Mouse (Mus musculus) right cerebral cortex, postnatal 4 days (tissue): ENCODE measurements at regions not wholly inside any gene's neighbourhood (a gene's known extent, or its start where the extent isn't known, plus 50 kb on each side); places are given as distances from the start of the nearest gene placed in this dataset.
A peak's percentile ranks its signal among the peaks of the same experiment; 100 is the strongest.
"Not testable (repeated sequence)": the region's sequence is repeated elsewhere in the genome, so short reads cannot be mapped to it uniquely, and the experiment has no call there.

Source experiments
- DNase-seq: peaks from one replicate; pipeline ENCODE4 v3.0.0-alpha.2; 2022

- no peak for DNase-seq
These were observed 398.3 kb downstream of the Gm4340 start for GRCm38 (mm10) chr10:104592009-104592603.

GRCm38 (mm10) chr10:104595920-104596319 is 402.1 kb downstream of the Gm4340 start:
- no peak for DNase-seq

- DNase-seq = no peak
These were observed 433.8 kb downstream of the Gm4340 start for GRCm38 (mm10) chr10:104627629-104628028.

DNA sequence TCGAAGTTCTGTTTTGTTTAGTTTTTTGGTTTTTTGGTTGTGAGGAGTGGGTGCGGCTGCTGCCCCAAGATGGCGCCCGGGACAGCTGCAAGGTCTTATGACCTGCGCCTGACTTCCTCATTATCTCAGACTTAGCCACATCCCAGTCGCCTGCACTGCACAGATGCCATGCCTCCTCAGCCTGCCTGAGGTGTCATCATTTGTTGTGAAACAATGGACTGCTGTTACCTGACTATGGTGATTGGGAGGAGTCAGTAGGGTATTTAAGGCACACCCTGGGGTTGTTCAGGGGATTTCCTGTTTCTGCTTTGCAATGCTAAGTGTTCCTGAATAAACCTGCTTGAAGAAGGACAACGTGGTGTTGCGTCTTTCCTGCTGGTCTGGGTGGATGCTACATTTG is 457.2 kb downstream of the Gm4340 start:
- no peak for DNase-seq

DNA sequence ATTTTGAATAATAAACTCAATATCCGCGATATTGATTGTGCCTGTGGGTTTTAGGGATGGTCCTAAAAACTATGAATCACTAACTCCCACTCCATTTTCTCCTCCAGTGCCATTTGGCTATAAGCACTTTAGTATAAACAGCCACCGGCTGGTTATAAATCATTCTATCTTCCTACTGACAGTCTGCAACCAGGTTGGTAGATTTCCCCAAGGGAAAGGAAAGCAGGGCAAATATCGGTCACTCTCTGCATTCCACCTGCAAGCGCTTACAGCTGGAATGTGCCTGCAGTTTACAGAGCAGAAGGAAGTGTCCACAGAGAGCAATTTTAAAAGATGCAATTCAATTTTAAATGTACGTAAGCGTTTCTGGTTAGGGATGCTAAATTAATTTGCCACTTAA is 466.5 kb downstream of the Gm4340 start:
- no peak for DNase-seq

DNA sequence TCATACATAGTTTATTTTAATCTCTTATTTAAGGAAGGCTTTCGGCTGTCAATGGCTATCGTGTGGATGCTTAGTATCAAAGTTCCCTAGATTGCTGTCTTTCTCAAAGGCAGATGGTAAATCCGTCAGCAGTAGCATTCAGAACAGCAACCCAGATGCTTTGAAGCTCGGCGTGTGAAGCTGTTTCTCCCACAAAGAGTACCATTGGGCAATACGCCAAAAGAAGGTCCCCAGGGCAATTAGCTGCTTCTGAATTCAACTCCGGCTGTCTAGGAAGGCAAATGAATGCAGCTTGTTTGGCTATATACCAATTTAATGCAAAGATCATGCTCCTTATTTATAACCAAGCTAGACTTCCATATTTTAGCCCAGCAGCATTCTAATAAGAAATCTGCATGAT is 467.8 kb downstream of the Gm4340 start:
- peak; percentile 15 for DNase-seq

- no peak for DNase-seq
These were observed 474.4 kb downstream of the Gm4340 start for GRCm38 (mm10) chr10:104668286-104668685.

DNA sequence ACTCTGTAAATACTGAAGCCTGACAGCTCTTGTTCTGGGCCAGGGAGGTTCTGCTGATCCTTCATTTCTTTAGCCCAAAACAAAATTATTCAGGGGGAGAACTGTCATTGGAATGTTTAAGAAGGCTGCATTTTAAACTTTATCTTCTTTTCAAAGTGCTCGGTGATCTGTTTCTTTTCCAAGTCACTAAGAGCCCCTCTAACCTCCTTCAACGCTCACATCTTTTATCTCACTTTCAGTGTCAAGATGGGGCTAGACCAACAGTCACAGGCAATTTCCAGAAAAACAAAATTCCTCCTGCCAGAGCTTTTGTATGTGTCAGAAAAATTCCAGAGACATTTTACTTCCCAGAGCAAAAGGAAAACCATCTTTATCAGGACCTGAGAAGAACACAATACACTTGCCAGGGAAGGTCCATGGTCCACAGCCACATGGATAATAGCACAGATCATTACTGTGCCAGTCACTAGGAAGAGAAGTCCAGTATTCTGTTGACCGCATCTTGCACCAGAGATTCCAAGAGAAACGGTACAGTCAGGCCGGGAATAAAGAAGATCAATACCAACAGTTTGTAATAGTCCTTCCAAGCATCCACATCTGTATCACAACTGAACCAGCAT is 491.0 kb downstream of the Gm4340 start:
- DNase-seq = no peak

GRCm38 (mm10) chr10:104685857-104686256 is 492.0 kb downstream of the Gm4340 start:
- no peak for DNase-seq

- DNase-seq = no peak
These were observed 492.8 kb downstream of the Gm4340 start for GRCm38 (mm10) chr10:104686669-104687068.

DNA sequence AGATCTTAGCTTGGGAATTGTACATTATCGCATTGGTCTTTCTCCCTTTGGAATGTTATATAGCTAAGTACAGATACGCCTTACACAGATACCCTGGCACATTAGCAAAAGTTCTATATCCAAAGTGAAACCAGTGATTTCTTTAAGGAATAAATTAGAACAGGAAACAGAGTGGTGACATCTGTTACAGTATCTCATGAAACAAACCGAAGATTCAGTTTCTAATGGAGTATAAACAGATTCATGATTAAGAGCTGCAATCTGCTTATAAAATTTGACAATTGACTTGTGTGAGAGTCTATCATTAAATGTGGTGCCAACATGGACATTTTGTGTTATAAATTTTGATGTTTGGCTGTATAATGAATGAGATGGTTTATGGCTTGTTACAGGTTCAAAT is 501.1 kb downstream of the Gm4340 start:
- DNase-seq = no peak

- DNase-seq = no peak
These were observed 515.1 kb downstream of the Gm4340 start for GRCm38 (mm10) chr10:104708926-104709325.

DNA sequence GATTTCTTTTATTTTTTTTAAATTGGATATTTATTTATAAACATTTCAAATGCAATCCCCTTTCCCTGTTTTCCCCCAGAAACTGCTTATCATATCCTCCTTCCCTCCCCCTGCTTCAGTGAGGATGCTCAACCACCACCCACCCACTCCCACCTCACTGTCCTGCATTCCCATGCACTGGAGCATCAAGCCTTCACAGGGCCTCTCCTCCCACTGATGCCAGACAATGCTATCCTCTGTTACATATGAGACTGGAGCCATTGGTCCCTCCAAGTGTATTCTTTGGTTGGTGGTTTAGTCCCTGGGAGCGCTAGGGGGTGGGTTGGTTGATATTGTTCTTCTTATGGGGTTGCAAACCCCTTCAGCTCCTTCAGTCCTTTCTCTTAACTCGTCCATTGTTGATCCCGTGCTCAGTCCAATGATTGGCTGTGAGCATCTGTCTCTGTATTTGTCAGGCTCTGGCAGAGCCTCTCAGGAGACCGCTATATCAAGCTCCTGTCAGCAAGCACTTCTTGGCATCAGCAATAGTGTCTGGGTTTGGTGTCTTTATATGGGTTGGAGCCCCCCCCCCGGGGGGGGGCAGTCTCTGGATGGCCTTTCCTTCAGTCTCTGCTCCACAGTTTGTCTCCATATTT is 519.6 kb downstream of the Gm4340 start:
- not testable (repeated sequence) for DNase-seq
